Mouse (Mus musculus): ENCODE measurements around the gene Rbmxl1. TPM values are rescaled to one million over a fixed set of nuclear protein-coding genes. Genes with fewer than 3 reads are reported as not detected.
"Not testable (repeated sequence)": the region's sequence is repeated elsewhere in the genome, so short reads cannot be mapped to it uniquely, and the experiment has no call there.

The Rbmxl1 gene
- polyA plus RNA-seq, 1 experiment from 2014 or later: 83.7 TPM

DNA sequence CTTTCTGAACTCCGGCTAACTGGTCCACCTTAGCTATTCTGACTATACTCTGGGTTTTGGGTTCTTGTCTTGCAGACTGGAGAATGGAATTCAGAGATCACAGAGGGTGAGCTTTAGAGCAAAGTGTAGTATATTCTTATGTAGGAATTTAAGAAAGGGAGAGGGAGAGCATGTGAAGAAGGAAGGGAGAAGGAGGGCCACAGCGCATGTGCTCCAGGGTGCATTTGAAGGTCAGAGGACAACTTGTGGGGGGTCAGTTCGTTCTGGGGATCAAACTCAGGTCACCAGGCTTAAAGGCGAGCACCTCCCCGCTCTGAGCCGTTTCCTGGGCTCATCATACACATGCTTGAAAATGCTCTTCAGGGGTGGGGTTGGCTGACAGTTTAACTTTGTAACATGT is 25.3 kb upstream of the Rbmxl1 start:
- Histone ChIP-seq H3K9ac (no peak overlapping the region), H3K4me3 (replicated peaks) (no peak overlapping the region), H3K4me2 (no peak overlapping the region), H3K27me3 (no peaks in the 10 kb centered on the region), H3K27ac (replicated peaks) (no peak overlapping the region), H3K36me3 (replicated peaks) (peaks cover 43% of the 10 kb centered on the region), H3K9me3 (replicated peaks) (no peaks in the 10 kb centered on the region), H3K4me1 (replicated peaks) (no peaks in the 10 kb centered on the region)
- no peak for ATAC-seq (ENCODE audit: insufficient read depth)
- 79% methylated on average over 6 of the region's 6 CpGs for WGBS (ENCODE audit: insufficient replicate concordance)

DNA sequence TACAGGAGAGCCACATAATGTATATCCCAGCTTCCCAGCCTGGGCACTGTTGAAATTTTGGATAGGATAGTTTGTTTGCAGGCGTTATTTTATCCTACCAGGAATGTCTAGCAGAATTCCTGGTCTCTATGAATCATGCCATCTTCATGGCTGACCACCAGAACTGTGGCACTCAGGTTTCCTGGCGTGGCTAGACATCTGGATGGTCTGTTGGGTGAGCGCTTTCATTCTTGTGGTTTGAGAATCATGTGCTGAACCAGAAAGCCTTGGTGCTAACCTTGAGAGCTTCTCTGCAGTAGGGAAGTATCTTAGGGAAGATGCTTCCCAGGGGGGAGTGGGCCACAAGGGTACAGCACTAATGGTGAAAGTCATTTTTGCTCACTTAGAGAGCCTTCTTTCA is 6.4 kb upstream of the Rbmxl1 start:
- no peak for ATAC-seq (ENCODE audit: insufficient read depth)
- H3K4me2 ChIP-seq: no peak overlapping the region
- no peak overlapping the region for H3K27ac ChIP-seq (replicated peaks)
- no peak overlapping the region for H3K4me3 ChIP-seq (replicated peaks)
- no peaks in the 10 kb centered on the region for H3K9me3 ChIP-seq (replicated peaks)
- no peaks in the 10 kb centered on the region for H3K27me3 ChIP-seq
- WGBS (ENCODE audit: insufficient replicate concordance): 65% methylated on average over 3 of the region's 3 CpGs
- no peak overlapping the region for H3K9ac ChIP-seq
- peaks cover 24% of the 10 kb centered on the region for H3K36me3 ChIP-seq (replicated peaks)
- peaks cover 10% of the 10 kb centered on the region for H3K4me1 ChIP-seq (replicated peaks)

DNA sequence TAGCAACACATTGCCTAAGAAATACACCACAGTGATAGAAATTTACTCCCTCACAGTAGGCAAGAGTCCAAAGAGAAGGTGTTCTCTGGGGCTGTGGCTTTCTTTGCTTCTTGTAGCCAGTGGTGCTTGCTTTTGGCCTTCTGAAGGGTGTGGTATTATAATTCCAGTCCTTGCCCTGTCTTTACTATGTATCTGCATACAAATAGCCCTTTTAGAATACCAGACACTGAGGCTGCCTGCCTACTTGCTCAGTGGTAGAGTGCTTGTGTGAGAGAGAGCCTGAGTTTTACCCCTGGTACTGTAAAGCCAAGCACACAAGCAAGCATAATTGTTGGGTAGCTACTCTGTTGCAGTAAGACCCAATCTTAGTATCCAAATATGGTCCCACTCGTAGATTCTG is 6.0 kb upstream of the Rbmxl1 start:
- no peak for ATAC-seq (ENCODE audit: insufficient read depth)
- WGBS (ENCODE audit: insufficient replicate concordance): 81% methylated on average over 1 of the region's 1 CpGs
- Histone ChIP-seq H3K9ac (no peak overlapping the region), H3K9me3 (replicated peaks) (no peaks in the 10 kb centered on the region), H3K27me3 (no peaks in the 10 kb centered on the region), H3K4me2 (no peak overlapping the region), H3K36me3 (replicated peaks) (peaks cover 20% of the 10 kb centered on the region), H3K4me3 (replicated peaks) (no peak overlapping the region), H3K27ac (replicated peaks) (no peak overlapping the region), H3K4me1 (replicated peaks) (peaks cover 10% of the 10 kb centered on the region)

DNA sequence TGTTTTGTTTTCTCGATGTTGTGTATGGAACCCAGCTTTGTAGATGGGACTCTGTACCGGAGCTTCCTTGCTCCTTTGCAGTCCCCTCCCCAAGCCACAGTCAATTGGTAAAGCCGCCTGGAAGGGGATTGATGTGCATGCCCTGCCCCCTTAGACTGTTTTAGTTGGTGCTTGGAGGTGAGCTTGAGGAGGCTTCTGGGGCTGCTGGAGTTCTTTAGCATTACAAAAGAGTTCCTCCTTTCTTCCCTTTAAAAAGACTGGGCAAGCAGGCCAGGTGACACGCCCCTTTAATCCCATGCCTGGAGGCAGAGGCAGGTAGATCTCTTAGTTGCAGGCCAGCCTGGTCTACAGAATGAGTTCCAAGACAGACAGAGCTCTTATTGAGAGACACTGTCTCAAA is 4.4 kb upstream of the Rbmxl1 start:
- ATAC-seq (ENCODE audit: insufficient read depth): no peak
- H3K36me3 ChIP-seq (replicated peaks): peaks cover 20% of the 10 kb centered on the region

DNA sequence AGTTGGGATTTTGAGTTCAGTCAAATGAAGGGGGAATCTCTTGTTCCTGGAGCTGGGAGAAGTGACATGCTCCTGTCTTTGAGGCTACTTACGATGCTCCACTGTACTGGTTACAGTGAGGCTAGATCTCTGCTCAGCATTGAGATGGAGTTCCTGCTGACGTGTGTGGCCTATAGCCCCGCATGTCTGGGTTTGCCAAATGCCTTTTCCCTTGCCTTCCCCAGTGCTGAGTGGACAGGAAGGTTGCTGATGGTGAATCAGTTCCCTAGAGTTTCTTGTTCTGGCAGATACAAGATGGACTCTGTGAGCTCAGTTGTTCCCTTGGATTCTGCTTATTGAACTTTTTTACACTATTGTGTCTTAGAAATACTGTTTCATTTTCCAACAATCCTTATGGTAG is 2.2 kb upstream of the Rbmxl1 start:
- Histone ChIP-seq H3K4me2 (peak overlapping the region; percentile 32; the same call in 1 of the 2 replicates), H3K4me3 (replicated peaks) (peak overlapping the region; percentile 18; the same call in 1 of the 2 replicates), H3K9ac (no peak overlapping the region), H3K27me3 (no peaks in the 10 kb centered on the region), H3K27ac (replicated peaks) (no peak overlapping the region), H3K9me3 (replicated peaks) (no peaks in the 10 kb centered on the region), H3K36me3 (replicated peaks) (peaks cover 12% of the 10 kb centered on the region), H3K4me1 (replicated peaks) (peaks cover 21% of the 10 kb centered on the region)
- WGBS (ENCODE audit: insufficient replicate concordance): 60% methylated on average over 3 of the region's 3 CpGs
- ATAC-seq (ENCODE audit: insufficient read depth): no peak

More for the DNA sequence above, 4.4 kb upstream of the Rbmxl1 start:
- H3K27me3 ChIP-seq: no peaks in the 10 kb centered on the region
- H3K27ac ChIP-seq (replicated peaks): no peak overlapping the region
- H3K4me1 ChIP-seq (replicated peaks): peaks cover 10% of the 10 kb centered on the region
- no peak overlapping the region for H3K4me2 ChIP-seq
- 75% methylated on average over 4 of the region's 4 CpGs for WGBS (ENCODE audit: insufficient replicate concordance)
- H3K9ac ChIP-seq: no peak overlapping the region
- H3K4me3 ChIP-seq (replicated peaks): no peak overlapping the region
- no peaks in the 10 kb centered on the region for H3K9me3 ChIP-seq (replicated peaks)

DNA sequence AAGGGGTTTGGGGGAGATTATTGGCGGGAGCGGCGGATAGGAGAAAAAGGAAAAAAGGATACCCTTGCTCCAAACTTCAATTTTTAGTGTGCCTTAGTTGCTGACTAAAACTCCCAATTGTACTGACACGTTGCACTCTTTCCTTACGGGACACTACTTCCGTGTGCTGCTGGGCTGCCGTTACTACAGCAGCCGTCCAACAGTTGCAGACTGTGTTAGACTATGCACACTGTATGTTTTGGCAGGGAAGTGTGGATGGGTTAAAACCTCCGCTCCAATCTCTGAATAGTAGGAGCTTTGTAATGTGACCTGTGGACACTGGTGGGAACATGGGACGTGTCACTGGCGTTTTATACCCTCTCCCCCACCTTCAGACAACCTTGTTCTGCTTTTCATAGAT is 1.4 kb upstream of the Rbmxl1 start:
- H3K9me3 ChIP-seq (replicated peaks): no peaks in the 10 kb centered on the region
- no peaks in the 10 kb centered on the region for H3K27me3 ChIP-seq
- H3K27ac ChIP-seq (replicated peaks): peak overlapping the region; percentile 90
- under 1% methylated on average over 11 of the region's 11 CpGs for WGBS (ENCODE audit: insufficient replicate concordance)
- peak overlapping the region; percentile 91 for H3K9ac ChIP-seq
- peaks cover 21% of the 10 kb centered on the region for H3K4me1 ChIP-seq (replicated peaks)
- 0 out of 2 replicates have a peak, but pooled peaks have one; percentile 11 for ATAC-seq (ENCODE audit: insufficient read depth)
- peak overlapping the region; percentile 94 for H3K4me3 ChIP-seq (replicated peaks)
- H3K36me3 ChIP-seq (replicated peaks): peaks cover 5% of the 10 kb centered on the region
- peak overlapping the region; percentile 99 for H3K4me2 ChIP-seq

DNA sequence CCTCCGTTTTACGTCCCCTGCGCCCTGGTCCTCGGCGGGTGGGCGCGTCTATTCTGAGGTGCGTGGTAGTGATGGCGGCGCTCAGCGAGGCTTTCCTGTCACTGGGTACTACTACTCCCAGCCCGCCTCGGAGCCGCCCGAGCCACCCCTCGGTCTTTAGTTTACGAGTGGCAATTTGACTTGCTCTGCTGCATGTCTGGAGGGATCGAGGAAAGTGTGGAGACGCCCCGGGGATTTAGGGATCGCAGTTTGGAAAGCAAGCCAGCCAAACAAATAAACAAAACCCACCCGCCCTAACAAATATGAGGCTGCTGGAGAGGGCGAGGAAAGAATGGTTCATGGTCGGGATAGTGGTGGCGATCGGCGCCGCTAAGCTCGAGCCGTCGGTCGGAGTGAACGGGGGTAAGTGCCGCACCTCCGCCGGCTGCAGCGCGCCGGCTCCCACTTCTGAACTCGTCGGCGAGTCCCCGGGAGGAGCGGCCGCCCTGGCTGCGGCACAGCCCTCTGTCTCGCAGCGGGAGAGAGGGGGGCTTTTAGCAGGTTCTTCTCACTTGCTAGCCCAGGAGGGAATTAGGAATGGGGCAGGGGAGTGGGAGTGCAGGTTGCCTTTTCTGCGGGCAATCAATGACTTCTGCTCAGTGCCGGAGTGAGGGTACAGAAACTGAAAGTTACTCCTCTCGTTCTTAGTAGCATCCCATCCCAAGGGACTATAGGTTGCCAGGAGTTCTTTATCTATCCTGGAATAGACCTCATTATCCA is 754 bp upstream of the Rbmxl1 start, which contains the start of gene Slc10a7:
Gene Slc10a7 (plus strand): TSS at position 74 of the 759 bp plus-strand sequence.
- Histone ChIP-seq H3K9ac (peak within 1 kb of the TSS; percentile 91), H3K36me3 (replicated peaks) (peaks cover 12% of the 10 kb centered on the region), H3K4me2 (peak within 1 kb of the TSS; percentile 99), H3K27me3 (no peaks in the 10 kb centered on the region), H3K4me1 (replicated peaks) (peaks cover 23% of the 10 kb centered on the region), H3K9me3 (replicated peaks) (no peaks in the 10 kb centered on the region), H3K4me3 (replicated peaks) (peak within 1 kb of the TSS; percentile 94), H3K27ac (replicated peaks) (peak within 1 kb of the TSS; percentile 90)
- peak; percentile 90 for ATAC-seq (ENCODE audit: insufficient read depth)
- under 1% methylated on average over 51 of the region's 51 CpGs for WGBS (ENCODE audit: insufficient replicate concordance)

DNA sequence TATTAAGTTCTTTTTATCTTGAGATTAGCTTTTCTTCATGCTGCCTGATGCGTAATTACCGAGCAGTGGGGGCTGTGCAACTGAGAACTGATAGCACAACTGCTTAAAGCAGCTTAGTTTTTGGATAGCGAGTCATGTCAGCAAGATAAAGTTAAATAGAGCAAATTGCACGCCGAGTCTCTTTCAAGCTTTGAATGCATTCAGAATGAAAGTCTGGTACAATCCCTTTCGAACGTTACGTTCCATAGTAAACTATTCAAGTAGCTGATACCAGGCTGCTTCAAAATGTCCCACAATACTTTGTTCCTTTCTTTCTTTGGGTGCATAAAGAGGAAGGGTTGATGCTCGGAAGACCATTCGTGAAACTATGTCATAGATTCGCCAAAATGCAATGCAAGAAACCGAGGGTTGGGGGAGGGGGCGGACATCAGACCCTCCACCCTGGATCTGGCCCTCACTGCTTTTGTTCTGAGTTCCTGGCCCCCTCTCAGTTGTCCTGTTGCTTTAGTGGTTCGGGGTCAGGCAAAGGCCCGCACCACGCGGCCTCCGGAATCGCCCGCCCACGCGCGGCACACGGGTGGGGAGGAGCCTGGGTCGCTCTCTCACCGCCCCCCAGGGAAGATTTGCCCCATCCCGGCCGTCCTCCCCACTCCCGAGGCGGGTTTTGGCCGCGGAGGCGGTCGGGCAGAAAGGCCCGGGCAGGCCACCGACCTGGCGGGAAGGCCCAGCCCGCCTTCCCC is 549 bp downstream of the Rbmxl1 start:
- H3K36me3 ChIP-seq (replicated peaks): peaks cover 23% of the 10 kb centered on the region
- WGBS (ENCODE audit: insufficient replicate concordance): under 1% methylated on average over 38 of the region's 38 CpGs
- H3K4me3 ChIP-seq (replicated peaks): peak overlapping the region; percentile 94
- H3K9me3 ChIP-seq (replicated peaks): no peaks in the 10 kb centered on the region
- peak overlapping the region; percentile 99 for H3K4me2 ChIP-seq
- peak overlapping the region; percentile 91 for H3K9ac ChIP-seq
- peak overlapping the region; percentile 90 for H3K27ac ChIP-seq (replicated peaks)
- no peaks in the 10 kb centered on the region for H3K27me3 ChIP-seq
- H3K4me1 ChIP-seq (replicated peaks): peaks cover 33% of the 10 kb centered on the region
- ATAC-seq (ENCODE audit: insufficient read depth): peak; percentile 50

DNA sequence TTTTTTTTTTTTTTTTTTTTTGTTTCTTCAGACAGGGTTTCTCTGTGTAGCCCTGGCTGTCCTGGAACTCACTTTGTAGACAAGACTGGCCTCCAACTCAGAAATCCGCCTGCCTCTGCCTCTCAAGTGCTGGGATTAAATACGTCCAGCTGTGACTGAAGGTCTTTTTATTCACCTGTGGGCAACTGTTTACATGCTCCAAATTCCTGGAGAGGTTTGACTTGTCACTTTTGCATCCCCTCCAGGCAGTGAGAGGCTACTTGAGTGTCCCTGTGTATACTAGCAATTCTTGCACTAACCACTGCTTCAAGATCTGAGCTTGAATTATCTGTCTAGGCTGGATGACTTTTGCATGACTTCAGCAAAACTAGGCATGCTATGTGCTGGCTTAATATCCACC is 6.0 kb downstream of the Rbmxl1 start:
- WGBS (ENCODE audit: insufficient replicate concordance): 56% methylated on average over 2 of the region's 2 CpGs
- peaks cover 23% of the 10 kb centered on the region for H3K4me1 ChIP-seq (replicated peaks)
- H3K27ac ChIP-seq (replicated peaks): no peak overlapping the region
- H3K4me3 ChIP-seq (replicated peaks): no peak overlapping the region
- H3K36me3 ChIP-seq (replicated peaks): peaks cover 27% of the 10 kb centered on the region
- no peak overlapping the region for H3K9ac ChIP-seq
- no peaks in the 10 kb centered on the region for H3K27me3 ChIP-seq
- no peak overlapping the region for H3K4me2 ChIP-seq
- H3K9me3 ChIP-seq (replicated peaks): no peaks in the 10 kb centered on the region
- no peak for ATAC-seq (ENCODE audit: insufficient read depth)

DNA sequence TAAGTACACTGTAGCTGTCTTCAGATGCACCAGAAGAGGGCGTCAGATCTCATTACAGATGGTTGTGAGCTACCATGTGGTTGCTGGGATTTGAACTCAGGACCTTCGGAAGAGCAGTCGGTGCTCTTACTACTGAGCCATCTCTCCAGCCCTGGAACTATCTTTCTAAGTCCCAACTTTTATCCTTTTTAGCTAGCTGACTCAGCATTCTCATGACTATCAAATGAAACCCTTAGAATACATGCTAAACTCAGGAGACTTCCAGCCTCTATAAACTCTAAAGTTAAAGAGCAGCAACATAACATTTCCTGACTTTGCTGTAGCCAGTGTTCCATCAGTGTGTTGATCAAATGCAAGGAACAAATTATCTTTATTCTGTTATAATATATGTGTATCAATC is 12.4 kb downstream of the Rbmxl1 start:
- not testable (repeated sequence) for H3K4me3 ChIP-seq (replicated peaks); H3K9me3 ChIP-seq (replicated peaks); H3K4me1 ChIP-seq (replicated peaks); H3K4me2 ChIP-seq; H3K9ac ChIP-seq; H3K27me3 ChIP-seq; H3K27ac ChIP-seq (replicated peaks); H3K36me3 ChIP-seq (replicated peaks); ATAC-seq (ENCODE audit: insufficient read depth)
- 77% methylated on average over 3 of the region's 3 CpGs for WGBS (ENCODE audit: insufficient replicate concordance)

DNA sequence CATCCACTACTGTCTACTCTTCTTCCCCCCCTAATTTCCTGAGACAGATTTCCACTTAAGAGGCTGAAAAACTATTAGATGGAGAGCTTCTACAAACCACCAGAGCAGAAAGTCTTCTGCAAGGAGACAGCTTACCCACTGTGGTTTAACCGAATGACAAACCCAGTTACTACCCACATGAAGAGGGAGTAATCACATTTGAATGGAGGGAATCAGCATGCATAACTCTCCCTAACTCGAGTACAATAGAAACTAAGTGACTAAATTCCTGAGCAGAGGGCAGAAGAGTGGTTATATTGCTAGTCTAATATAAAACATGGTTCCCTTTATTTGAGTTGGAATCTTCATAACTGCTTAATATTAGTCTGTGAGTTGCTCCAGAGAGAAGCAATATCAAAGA is 15.7 kb downstream of the Rbmxl1 start:
- H3K27me3 ChIP-seq: no peaks in the 10 kb centered on the region
- no peaks in the 10 kb centered on the region for H3K9me3 ChIP-seq (replicated peaks)
- H3K9ac ChIP-seq: no peak overlapping the region
- H3K36me3 ChIP-seq (replicated peaks): no peaks in the 10 kb centered on the region
- H3K4me1 ChIP-seq (replicated peaks): no peaks in the 10 kb centered on the region
- WGBS (ENCODE audit: insufficient replicate concordance): 34% methylated on average over 2 of the region's 2 CpGs
- no peak overlapping the region for H3K4me3 ChIP-seq (replicated peaks)
- no peak for ATAC-seq (ENCODE audit: insufficient read depth)
- no peak overlapping the region for H3K27ac ChIP-seq (replicated peaks)
- H3K4me2 ChIP-seq: no peak overlapping the region
